Mouse (Mus musculus): Measurements from ENCODE around the gene Wfdc2.

GRCm38 (mm10) chr2:164563339-164564038 lies 1.3 kb downstream of the Wfdc2 start:
- 0 out of 2 replicates have a peak, but pooled peaks have one; percentile 29 for TF ChIP-seq CTCF (IDR thresholded peaks at IDR 0.05; ENCODE audit: insufficient read depth, low read length)
- no peak for TF ChIP-seq POLR2A (IDR thresholded peaks at IDR 0.05; ENCODE audit: borderline replicate concordance, extremely low read depth, low read depth, low read length)

Measured in lung, adult 2 months (tissue).